Mouse (Mus musculus) kidney, adult 2 months (tissue): ENCODE results near the gene Ddc. TPM values are rescaled to one million over a fixed set of nuclear protein-coding genes. Genes with fewer than 3 reads are reported as not detected.

Experiments used
- DNase-seq: peaks from one replicate; pipeline ENCODE4 v3.0.0; 2021
- H3K27ac ChIP-seq: fragments of 200-500 bp; 2 replicates; pipeline ENCODE4 v1.5.1; 2012; ENCODE audit warnings: low read depth, low read length, control low read depth, inconsistent platforms; ENCODE audit not compliant: insufficient read depth
- H3K27me3 ChIP-seq: fragments of 200-500 bp; replicated peaks from 2 replicates; pipeline ENCODE4 v1.6.1; 2012; ENCODE audit warnings: mild to moderate bottlenecking, moderate library complexity, low read length, inconsistent platforms; ENCODE audit not compliant: control insufficient read depth, insufficient read depth
- H3K36me3 ChIP-seq: fragments of 200-500 bp; 2 replicates; pipeline ENCODE4 v1.6.1; 2012; ENCODE audit warnings: mild to moderate bottlenecking, moderate library complexity, low read length, inconsistent platforms; ENCODE audit not compliant: control insufficient read depth, insufficient read depth
- H3K4me1 ChIP-seq: fragments of 200-500 bp; 2 replicates; pipeline ENCODE4 v1.6.1; 2011; ENCODE audit warnings: low read length; ENCODE audit not compliant: control insufficient read depth, insufficient read depth
- H3K4me3 ChIP-seq: fragments of 200-500 bp; 2 replicates; pipeline ENCODE4 v1.5.1; 2011; ENCODE audit warnings: mild to moderate bottlenecking, low read depth, low read length, control low read depth; ENCODE audit not compliant: insufficient read depth
- CTCF ChIP-seq: fragments of 200-500 bp; conservative IDR thresholded peaks from 2 replicates; pipeline ENCODE4 v1.5.1; 2011; ENCODE audit warnings: low read depth, mild to moderate bottlenecking, control low read depth, low read length, moderate library complexity, mixed read lengths; ENCODE audit not compliant: insufficient read depth, insufficient read length
- POLR2A ChIP-seq: fragments of 200-500 bp; IDR thresholded peaks from one replicate; pipeline ENCODE4 v1.6.1; 2011; ENCODE audit warnings: low read depth, low read length, control low read depth
- WGBS: fragments of 180-500 bp; shearing (Covaris S2); methylation state at CpG from one replicate; pipeline ENCODE4 v1.1.7; 2018; 5-methylcytosine and 5-hydroxymethylcytosine counted together
- polyA plus RNA-seq: library from polyadenylated mRNA; depleted of rRNA; stranded (reverse); fragments of >200 nt; gene quantifications from 2 replicates; pipeline ENCODE4 v1.2.3, GENCODE M21; 2012

Ddc gene
- polyA plus RNA-seq, 1 experiment = 103 TPM

GRCm38 (mm10) chr11:11835791-11836190, 62.2 kb downstream of the Ddc start:
- no peak for DNase-seq
- H3K4me1 ChIP-seq = peaks cover 13% of the 10 kb centered on the region

DNA sequence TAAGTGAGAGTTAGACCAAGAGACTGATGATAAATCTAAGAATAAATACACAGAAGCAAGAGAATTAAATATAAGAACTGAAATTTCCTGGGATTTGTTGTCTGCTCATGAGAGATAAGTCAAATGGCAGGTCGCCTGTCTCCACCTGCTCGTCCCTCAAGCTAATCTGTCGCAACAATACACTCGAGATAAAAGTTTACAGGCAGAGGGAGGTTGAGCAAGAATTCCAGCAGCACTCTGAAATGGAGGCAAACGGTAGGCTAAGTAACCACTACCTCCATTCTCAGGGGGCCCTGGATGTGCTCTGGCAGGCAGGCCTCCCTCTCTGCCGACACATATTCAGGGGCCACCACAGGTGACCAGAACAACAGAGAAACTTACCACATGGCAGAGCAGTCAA, 62.6 kb downstream of the Ddc start:
- Histone ChIP-seq H3K4me3 (no peak overlapping the region), H3K27ac (no peak overlapping the region), H3K4me1 (peaks cover 14% of the 10 kb centered on the region), H3K36me3 (no peaks in the 10 kb centered on the region), H3K27me3 (no peaks in the 10 kb centered on the region)
- no peak for TF ChIP-seq POLR2A
- no peak for TF ChIP-seq CTCF
- 83% methylated on average over 6 of the region's 6 CpGs for WGBS
- DNase-seq = no peak

More at GRCm38 (mm10) chr11:11835791-11836190, 62.2 kb downstream of the Ddc start:
- Histone ChIP-seq H3K4me3 (no peak overlapping the region), H3K27me3 (no peaks in the 10 kb centered on the region), H3K27ac (no peak overlapping the region), H3K36me3 (no peaks in the 10 kb centered on the region)
- 90% methylated on average over 4 of the region's 4 CpGs for WGBS
- TF ChIP-seq CTCF (no peak), POLR2A (no peak)

- no peaks in the 10 kb centered on the region for H3K36me3 ChIP-seq
- no peak for TF ChIP-seq CTCF
- TF ChIP-seq POLR2A = no peak
- peaks cover 14% of the 10 kb centered on the region for H3K4me1 ChIP-seq
- peak; percentile 33 for DNase-seq
- WGBS = 64% methylated on average over 8 of the region's 8 CpGs
- no peak overlapping the region for H3K27ac ChIP-seq
- H3K27me3 ChIP-seq = no peaks in the 10 kb centered on the region
- H3K4me3 ChIP-seq = no peak overlapping the region
These were observed 64.8 kb downstream of the Ddc start for GRCm38 (mm10) chr11:11833100-11833499.

- 0 out of 2 replicates have a peak overlapping the region, but pooled peaks have one; percentile 2 for H3K27ac ChIP-seq
- H3K36me3 ChIP-seq = no peaks in the 10 kb centered on the region
- DNase-seq = no peak
- TF ChIP-seq POLR2A (no peak), CTCF (no peak)
- H3K27me3 ChIP-seq = no peaks in the 10 kb centered on the region
- WGBS = 72% methylated on average over 6 of the region's 6 CpGs
- peaks cover 14% of the 10 kb centered on the region for H3K4me1 ChIP-seq
- H3K4me3 ChIP-seq = no peak overlapping the region
These were observed 65.2 kb downstream of the Ddc start for GRCm38 (mm10) chr11:11832755-11833084.

- Histone ChIP-seq H3K27ac (0 out of 2 replicates have a peak overlapping the region, but pooled peaks have one; percentile 53), H3K4me3 (no peak overlapping the region), H3K4me1 (peaks cover 14% of the 10 kb centered on the region), H3K36me3 (no peaks in the 10 kb centered on the region), H3K27me3 (no peaks in the 10 kb centered on the region)
- no peak for TF ChIP-seq CTCF
- no peak for TF ChIP-seq POLR2A
- 30% methylated on average over 6 of the region's 6 CpGs for WGBS
- DNase-seq = peak; percentile 25
These were observed 65.8 kb downstream of the Ddc start for GRCm38 (mm10) chr11:11831940-11832754.

- TF ChIP-seq POLR2A (no peak), CTCF (no peak)
- Histone ChIP-seq H3K27me3 (no peaks in the 10 kb centered on the region), H3K27ac (no peak overlapping the region), H3K4me1 (peaks cover 14% of the 10 kb centered on the region), H3K36me3 (no peaks in the 10 kb centered on the region), H3K4me3 (no peak overlapping the region)
- 51% methylated on average over 6 of the region's 6 CpGs for WGBS
- peak; percentile 50 for DNase-seq
These were observed 66.4 kb downstream of the Ddc start for GRCm38 (mm10) chr11:11831526-11831925.

DNA sequence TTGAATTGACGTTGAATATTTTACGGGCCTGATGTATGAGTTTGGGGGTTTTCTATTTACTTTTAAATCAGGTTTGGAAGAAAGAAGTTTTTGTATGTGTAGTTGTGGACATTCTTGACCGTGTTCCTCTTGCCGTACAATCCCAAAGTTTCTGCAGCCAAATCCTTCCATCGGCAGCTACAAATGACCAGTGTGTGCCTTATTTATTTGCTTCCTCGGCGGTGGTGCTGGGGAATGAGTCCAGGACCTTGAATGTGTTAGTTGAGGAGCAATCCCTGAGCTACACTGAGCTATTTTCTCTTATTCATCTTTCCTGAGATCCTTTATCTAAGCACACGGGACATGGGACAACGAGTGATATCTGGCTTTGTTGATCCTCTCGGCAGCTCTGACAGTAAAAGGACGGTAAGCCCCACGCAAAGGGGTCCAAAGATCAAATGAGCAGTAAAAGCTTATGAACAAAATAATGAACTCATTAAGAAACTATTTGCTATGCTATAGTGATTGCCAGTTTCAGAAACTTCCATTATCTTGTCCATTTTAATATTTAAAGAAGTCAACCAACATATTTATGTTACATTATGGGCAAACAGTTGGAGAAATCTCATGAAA, 67.0 kb downstream of the Ddc start:
- no peaks in the 10 kb centered on the region for H3K27me3 ChIP-seq
- no peak overlapping the region for H3K4me3 ChIP-seq
- peak; percentile 27 for DNase-seq
- H3K36me3 ChIP-seq = no peaks in the 10 kb centered on the region
- H3K27ac ChIP-seq = no peak overlapping the region
- H3K4me1 ChIP-seq = peaks cover 14% of the 10 kb centered on the region
- no peak for TF ChIP-seq POLR2A
- TF ChIP-seq CTCF = no peak
- 61% methylated on average over 12 of the region's 12 CpGs for WGBS
